Mouse (Mus musculus) thymus, adult 2 months (tissue): ENCODE data around the gene Zkscan14. TPM values are rescaled to one million over a fixed set of nuclear protein-coding genes. Genes with fewer than 3 reads are reported as not detected.

Source experiments
- DNase-seq: peaks from one replicate; pipeline ENCODE4 v3.0.0; 2021
- H3K27ac ChIP-seq: fragments of 200-500 bp; 2 replicates; pipeline ENCODE4 v1.5.1; 2012; ENCODE audit warnings: low read length, control low read depth; ENCODE audit not compliant: control insufficient read depth, insufficient read depth
- H3K27me3 ChIP-seq: fragments of 200-500 bp; 2 replicates; pipeline ENCODE4 v1.6.1; 2012; ENCODE audit warnings: mild to moderate bottlenecking, low read length, moderate library complexity, mixed read lengths; ENCODE audit not compliant: control insufficient read depth, insufficient read depth
- H3K36me3 ChIP-seq: fragments of 200-500 bp; 2 replicates; pipeline ENCODE4 v1.6.1; 2012; ENCODE audit warnings: mild to moderate bottlenecking, low read length, moderate library complexity; ENCODE audit not compliant: control insufficient read depth, insufficient read depth
- H3K4me1 ChIP-seq: fragments of 200-500 bp; replicated peaks from 2 replicates; pipeline ENCODE4 v1.6.1; 2012; ENCODE audit warnings: low read length; ENCODE audit not compliant: control insufficient read depth, insufficient read depth
- H3K4me3 ChIP-seq: fragments of 200-500 bp; 2 replicates; pipeline ENCODE4 v1.5.1; 2012; ENCODE audit warnings: mild to moderate bottlenecking, low read length, control low read depth, moderate library complexity; ENCODE audit not compliant: control insufficient read depth, insufficient read depth
- CTCF ChIP-seq: fragments of 200-500 bp; IDR thresholded peaks from 2 replicates; pipeline ENCODE4 v1.5.1; 2012; ENCODE audit warnings: mild to moderate bottlenecking, control low read depth, low read length, moderate library complexity, borderline replicate concordance; ENCODE audit not compliant: control insufficient read depth, poor library complexity, insufficient read depth; ENCODE audit errors: extremely low read depth
- POLR2A ChIP-seq: fragments of 200-500 bp; IDR thresholded peaks from 2 replicates; pipeline ENCODE4 v1.6.1; 2012; ENCODE audit warnings: mild to moderate bottlenecking, low read length, control low read depth, moderate library complexity; ENCODE audit not compliant: control insufficient read depth, poor library complexity, insufficient read depth; ENCODE audit errors: extremely low read depth
- WGBS: fragments of 180-500 bp; shearing (Covaris S2); methylation state at CpG from one replicate; pipeline ENCODE4 v1.1.7; 2018; 5-methylcytosine and 5-hydroxymethylcytosine counted together
- polyA plus RNA-seq: library from polyadenylated mRNA; depleted of rRNA; stranded (reverse); fragments of >200 nt; gene quantifications from 2 replicates; pipeline ENCODE4 v1.2.3, GENCODE M21; 2012

The Zkscan14 gene
- polyA plus RNA-seq, 1 experiment: 7.6 TPM

DNA sequence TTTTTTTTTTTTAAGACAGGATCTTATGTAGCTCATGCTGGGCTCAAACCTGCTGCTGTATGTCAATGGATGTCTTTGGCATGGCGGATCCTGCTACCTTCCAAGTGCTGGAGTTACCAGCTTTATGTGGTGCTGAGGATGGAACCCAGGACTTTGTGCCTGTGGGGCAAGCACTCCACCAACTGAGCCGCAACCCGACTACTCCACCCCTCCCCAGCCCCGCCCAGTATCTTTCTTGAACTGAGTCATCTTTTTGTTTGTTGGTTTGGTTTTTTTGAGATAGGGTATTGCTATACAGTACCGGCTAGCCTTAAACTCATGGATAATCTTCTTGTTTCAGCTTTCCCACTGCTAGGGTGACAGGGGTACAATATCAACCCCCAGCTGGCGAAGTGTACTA is 12.3 kb downstream of the Zkscan14 start:
- Histone ChIP-seq H3K4me3 (no peak overlapping the region), H3K36me3 (peaks cover 33% of the 10 kb centered on the region), H3K4me1 (peaks cover 11% of the 10 kb centered on the region), H3K27me3 (no peaks in the 10 kb centered on the region), H3K27ac (no peak overlapping the region)
- no peak for DNase-seq
- TF ChIP-seq POLR2A (no peak), CTCF (no peak)
- WGBS: 96% methylated on average over 6 of the region's 6 CpGs

DNA sequence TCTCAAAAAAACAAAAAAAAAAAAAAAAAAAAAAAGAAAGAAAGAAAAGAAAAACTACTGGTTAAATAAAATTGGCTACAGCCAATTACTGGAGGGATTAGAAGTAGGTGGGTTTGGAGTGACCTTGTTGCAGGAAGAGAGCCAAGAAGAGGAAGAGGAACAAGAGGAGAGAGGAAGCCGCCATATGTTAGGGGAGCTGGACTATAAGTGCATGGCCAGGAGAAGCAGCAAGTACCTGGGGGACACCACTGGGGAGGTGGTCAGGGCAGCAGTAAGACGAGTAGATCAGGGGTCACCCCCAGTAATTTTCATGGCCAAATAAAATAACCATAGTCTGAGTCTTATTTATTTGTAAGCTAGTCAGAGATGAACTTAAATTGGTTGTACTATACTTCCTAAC is 16.4 kb downstream of the Zkscan14 start:
- WGBS: 92% methylated on average over 2 of the region's 2 CpGs
- DNase-seq: no peak
- Histone ChIP-seq H3K4me3 (no peak overlapping the region), H3K27me3 (no peaks in the 10 kb centered on the region), H3K27ac (no peak overlapping the region), H3K4me1 (peaks cover 4% of the 10 kb centered on the region; the same call in 1 of the 2 replicates), H3K36me3 (peaks cover 62% of the 10 kb centered on the region)
- TF ChIP-seq CTCF (no peak), POLR2A (no peak)

DNA sequence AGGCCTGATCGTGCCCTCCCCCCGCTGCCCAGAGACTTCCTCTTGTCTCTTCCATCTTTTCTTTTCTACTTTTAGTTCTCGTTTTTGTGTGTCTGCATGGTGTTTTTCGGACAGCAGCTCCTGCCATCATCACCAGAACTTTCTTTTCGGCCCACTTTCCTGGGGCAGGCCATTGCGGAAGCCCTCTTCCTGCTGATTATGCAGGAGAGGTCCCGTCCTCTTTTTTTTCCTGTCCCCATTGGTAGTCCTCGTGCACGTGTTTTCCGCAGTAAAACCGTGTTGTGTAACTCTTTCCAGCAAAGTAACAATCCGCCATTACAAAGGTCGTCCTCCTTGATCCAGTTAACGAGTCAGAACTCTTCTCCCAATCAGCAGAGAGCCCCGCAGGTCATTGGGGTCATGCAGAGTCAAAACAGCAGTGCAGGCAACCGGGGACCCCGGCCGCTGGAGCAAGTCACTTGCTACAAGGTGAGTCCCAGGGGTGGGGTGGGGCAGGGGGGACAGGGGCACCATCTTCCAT is 23.1 kb downstream of the Zkscan14 start:
- 88% methylated on average over 18 of the region's 18 CpGs for WGBS
- Histone ChIP-seq H3K27ac (no peak overlapping the region), H3K4me1 (no peaks in the 10 kb centered on the region), H3K36me3 (peaks cover 76% of the 10 kb centered on the region), H3K4me3 (no peak overlapping the region), H3K27me3 (no peaks in the 10 kb centered on the region)
- no peak for TF ChIP-seq POLR2A
- TF ChIP-seq CTCF: no peak
- DNase-seq: no peak

DNA sequence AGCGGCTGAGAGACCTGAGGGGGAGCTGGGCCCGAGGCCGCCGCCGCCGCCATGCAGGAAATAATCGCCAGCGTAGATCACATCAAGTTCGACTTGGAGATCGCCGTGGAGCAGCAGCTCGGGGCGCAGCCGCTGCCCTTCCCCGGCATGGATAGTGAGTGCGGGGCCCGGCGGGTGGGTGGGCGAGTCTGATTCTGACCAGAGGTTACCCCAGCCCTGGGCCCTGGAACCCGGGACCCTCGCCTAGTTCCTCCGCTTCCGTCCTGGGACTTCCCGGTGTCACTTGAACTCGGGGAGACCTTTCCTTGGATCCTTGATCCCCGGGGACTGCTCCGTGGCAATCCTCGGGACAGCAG is 34.4 kb downstream of the Zkscan14 start:
- WGBS: under 1% methylated on average over 28 of the region's 28 CpGs
- H3K36me3 ChIP-seq: no peaks in the 10 kb centered on the region
- no peaks in the 10 kb centered on the region for H3K27me3 ChIP-seq
- H3K27ac ChIP-seq: no peak overlapping the region
- DNase-seq: no peak
- peak overlapping the region; percentile 65 for H3K4me3 ChIP-seq
- TF ChIP-seq CTCF (no peak), POLR2A (no peak)
- H3K4me1 ChIP-seq: peaks cover 10% of the 10 kb centered on the region

DNA sequence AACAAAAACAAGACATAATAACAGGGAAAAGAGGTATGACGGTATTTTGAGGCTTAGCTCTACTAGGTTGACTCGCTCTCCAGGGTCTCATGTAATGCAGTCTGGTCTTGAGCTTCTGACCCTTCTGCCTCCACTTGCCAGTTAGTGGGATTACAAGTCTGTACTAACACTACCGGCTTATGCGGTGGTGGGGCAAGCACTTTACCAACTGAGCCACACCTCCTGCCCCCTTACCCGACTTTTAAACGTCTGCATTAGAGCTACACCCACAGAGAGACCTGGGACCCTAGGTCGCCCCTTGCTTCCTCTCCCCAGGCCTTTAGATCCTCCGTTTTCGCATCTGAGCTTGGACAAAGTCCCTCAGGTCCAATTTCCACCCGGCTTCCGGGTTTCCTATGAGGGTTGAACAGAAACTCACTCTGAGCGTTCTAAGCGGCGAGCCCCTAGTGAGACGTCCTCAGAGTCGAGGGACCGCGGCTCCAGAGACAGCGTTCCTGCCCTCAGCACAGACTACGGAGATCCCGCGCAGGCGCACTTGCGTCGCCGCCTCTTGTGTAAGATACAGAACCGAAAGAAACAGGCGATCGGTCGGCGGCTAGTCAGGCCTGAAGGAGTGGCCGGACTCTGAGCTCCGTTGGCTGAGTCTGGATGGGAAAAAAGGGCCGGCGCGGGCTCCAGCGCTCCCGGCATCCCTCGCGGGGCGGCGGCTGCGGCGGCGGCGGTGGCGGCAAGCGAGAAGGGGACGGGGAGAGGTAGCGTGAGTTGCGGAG is 34.9 kb downstream of the Zkscan14 start, which contains the start of the genes Ptcd1 and Cpsf4:
Gene Ptcd1, minus strand, starts transcription at position 573 of the 770 bp plus-strand sequence.
Gene Cpsf4, plus strand, starts transcription at position 678 of the 770 bp plus-strand sequence.
- Histone ChIP-seq H3K4me1 (peaks cover 10% of the 10 kb centered on the region), H3K4me3 (peak within 1 kb of the TSS; percentile 65), H3K27ac (peak within 1 kb of the TSS; percentile 91), H3K36me3 (no peaks in the 10 kb centered on the region; the same call in 1 of the 2 replicates), H3K27me3 (no peaks in the 10 kb centered on the region)
- peak; percentile 98 for DNase-seq
- TF ChIP-seq CTCF (peak; percentile 30; the same call in 1 of the 2 replicates), POLR2A (peak; percentile 79)
- WGBS: under 1% methylated on average over 51 of the region's 51 CpGs

DNA sequence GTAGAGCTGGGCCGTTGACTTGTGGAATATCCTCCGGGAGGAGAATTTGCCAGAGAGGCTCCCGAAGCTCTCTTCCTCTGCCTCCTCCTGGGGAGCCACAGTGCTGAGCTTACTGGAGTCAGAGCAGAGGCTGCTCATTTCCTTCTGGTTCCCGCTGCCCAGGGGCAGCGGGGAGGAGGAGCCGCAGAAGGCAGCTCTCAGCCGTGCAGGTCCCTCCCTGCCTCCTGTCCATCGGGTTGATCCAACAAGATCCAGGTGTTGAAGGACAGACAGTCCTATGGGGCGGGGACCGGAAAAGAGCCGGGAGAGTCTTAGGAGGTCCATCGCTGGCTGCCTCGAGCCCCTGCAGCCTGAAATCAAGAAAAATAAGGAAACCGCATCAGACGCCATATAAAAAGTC is 36.5 kb downstream of the Zkscan14 start:
- Histone ChIP-seq H3K27me3 (no peaks in the 10 kb centered on the region), H3K4me1 (peaks cover 10% of the 10 kb centered on the region), H3K27ac (no peak overlapping the region), H3K36me3 (peaks cover 4% of the 10 kb centered on the region; the same call in 1 of the 2 replicates), H3K4me3 (no peak overlapping the region)
- DNase-seq: no peak
- 95% methylated on average over 15 of the region's 15 CpGs for WGBS
- TF ChIP-seq POLR2A (no peak), CTCF (no peak)

DNA sequence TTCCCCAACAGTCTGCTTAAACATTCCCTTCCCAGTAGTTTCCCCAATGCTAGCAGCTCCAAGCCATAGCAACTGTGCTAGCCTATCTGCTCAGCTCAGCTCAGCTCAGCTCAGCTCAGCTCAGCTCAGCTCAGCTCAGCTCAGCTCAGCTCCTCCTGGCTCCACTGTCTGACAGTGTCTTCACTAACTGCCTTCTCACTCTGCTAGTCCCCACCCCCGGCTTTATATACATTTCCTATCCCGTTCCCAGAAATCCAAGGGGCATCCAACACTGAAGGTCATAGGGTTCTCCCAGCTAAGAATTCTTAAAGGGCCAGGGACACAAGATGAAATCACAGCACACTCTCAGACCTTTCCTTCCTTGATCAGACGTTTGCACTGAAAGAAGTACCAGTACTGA is 37.0 kb downstream of the Zkscan14 start:
- peaks cover 10% of the 10 kb centered on the region for H3K4me1 ChIP-seq
- H3K36me3 ChIP-seq: peaks cover 4% of the 10 kb centered on the region; the same call in 1 of the 2 replicates
- no peak for DNase-seq
- no peak for TF ChIP-seq POLR2A
- TF ChIP-seq CTCF: no peak
- no peaks in the 10 kb centered on the region for H3K27me3 ChIP-seq
- 96% methylated on average over 3 of the region's 3 CpGs for WGBS
- H3K4me3 ChIP-seq: no peak overlapping the region
- no peak overlapping the region for H3K27ac ChIP-seq
